Mouse (Mus musculus): ENCODE measurements at regions not wholly inside any gene's neighbourhood (a gene's known extent, or its start where the extent isn't known, plus 50 kb on each side); places are given as distances from the start of the nearest gene placed in this dataset.
A peak's percentile ranks its signal among the peaks of the same experiment; 100 is the strongest.

- DNase-seq = no peak
Measured at GRCm38 (mm10) chr19:24622776-24623175, 51.0 kb upstream of the Tmem252 start.

- DNase-seq = no peak
Measured at GRCm38 (mm10) chr19:24622309-24622708, 51.5 kb upstream of the Tmem252 start.

- peak; percentile 78 for DNase-seq
Measured at GRCm38 (mm10) chr19:24621610-24622220, 52.1 kb upstream of the Tmem252 start.

GRCm38 (mm10) chr19:24615762-24616310 is 58.0 kb upstream of the Tmem252 start:
- no peak for DNase-seq

- no peak for DNase-seq
Measured at GRCm38 (mm10) chr19:24607884-24608283, 52.2 kb upstream of the Pip5k1b start.

GRCm38 (mm10) chr19:24606390-24606976 is 50.8 kb upstream of the Pip5k1b start:
- peak; percentile 49 for DNase-seq

Data from liver (tissue).